Mouse (Mus musculus) megakaryocyte, embryonic 14.5 days (primary cell): ENCODE data around the gene Gm45618. TPM values are rescaled to one million over a fixed set of nuclear protein-coding genes. Genes with fewer than 3 reads are reported as not detected.
"Not testable (repeated sequence)": the region's sequence is repeated elsewhere in the genome, so short reads cannot be mapped to it uniquely, and the experiment has no call there.

Source experiments
- H3K27me3 ChIP-seq: replicated peaks from 2 replicates; pipeline ENCODE3; 2012; ENCODE audit warnings: inconsistent platforms
- H3K36me3 ChIP-seq: replicated peaks from 2 replicates; pipeline ENCODE3; 2012; ENCODE audit warnings: low read length, inconsistent platforms, mixed read lengths
- H3K4me1 ChIP-seq: 2 replicates; pipeline ENCODE4 v1.6.1; 2012; ENCODE audit warnings: inconsistent platforms
- H3K4me3 ChIP-seq: replicated peaks from 2 replicates; pipeline ENCODE3; 2012; ENCODE audit warnings: moderate library complexity, mild to moderate bottlenecking, inconsistent platforms
- H3K9me3 ChIP-seq: 2 replicates; pipeline ENCODE4 v1.6.1; 2012; ENCODE audit warnings: inconsistent platforms
- FLI1 ChIP-seq: IDR thresholded peaks from 2 replicates; pipeline ENCODE4 v1.6.1; 2012; ENCODE audit warnings: low read length, inconsistent platforms, mixed read lengths
- GATA1 ChIP-seq: IDR thresholded peaks from 3 replicates; pipeline ENCODE4 v1.6.1; 2012; ENCODE audit warnings: mixed read lengths, low read length, inconsistent platforms, borderline replicate concordance
- polyA plus RNA-seq: library from polyadenylated mRNA; stranded (reverse); fragments of >175 nt; gene quantifications from 2 replicates; pipeline ENCODE4 v1.2.3, GENCODE M21; 2012; ENCODE audit warnings: low replicate concordance; ENCODE audit not compliant: insufficient read depth

Gm45618 gene
- polyA plus RNA-seq, 1 experiment: not detected

GRCm38 (mm10) chr7:142140696-142141095 is 20.2 kb upstream of the Gm45618 start:
- Histone ChIP-seq H3K36me3 (no peaks in the 10 kb centered on the region), H3K27me3 (peaks cover 36% of the 10 kb centered on the region), H3K4me3 (no peak overlapping the region), H3K9me3 (peaks cover 11% of the 10 kb centered on the region), H3K4me1 (peaks cover 11% of the 10 kb centered on the region)
- TF ChIP-seq GATA1: no peak
- TF ChIP-seq FLI1: no peak

- H3K36me3 ChIP-seq: not testable (repeated sequence)
These were observed 15.4 kb upstream of the Gm45618 start, which contains the start of gene Gm39115 for GRCm38 (mm10) chr7:142135934-142136333. Gene Gm39115 (minus strand): TSS chr7:142136034.

GRCm38 (mm10) chr7:142134206-142134995 is 13.9 kb upstream of the Gm45618 start:
- no peaks in the 10 kb centered on the region for H3K9me3 ChIP-seq
- TF ChIP-seq FLI1 (no peak), GATA1 (no peak)
- no peaks in the 10 kb centered on the region for H3K4me1 ChIP-seq
- no peak overlapping the region for H3K4me3 ChIP-seq
- H3K27me3 ChIP-seq: peaks cover 44% of the 10 kb centered on the region
- no peaks in the 10 kb centered on the region for H3K36me3 ChIP-seq

More at GRCm38 (mm10) chr7:142135934-142136333, 15.4 kb upstream of the Gm45618 start, which contains the start of gene Gm39115:
- peaks cover 34% of the 10 kb centered on the region for H3K27me3 ChIP-seq
- H3K4me1 ChIP-seq, H3K9me3 ChIP-seq, H3K4me3 ChIP-seq: not testable (repeated sequence)

GRCm38 (mm10) chr7:142128843-142129242 is 8.3 kb upstream of the Gm45618 start:
- no peaks in the 10 kb centered on the region for H3K9me3 ChIP-seq
- H3K4me3 ChIP-seq: no peak overlapping the region
- TF ChIP-seq GATA1 (no peak), FLI1 (no peak)
- peaks cover 67% of the 10 kb centered on the region for H3K27me3 ChIP-seq
- no peaks in the 10 kb centered on the region for H3K4me1 ChIP-seq
- H3K36me3 ChIP-seq: no peaks in the 10 kb centered on the region

GRCm38 (mm10) chr7:142119632-142120031 is 897 bp downstream of the Gm45618 start:
- no peaks in the 10 kb centered on the region for H3K9me3 ChIP-seq

GRCm38 (mm10) chr7:142104747-142105146 is 15.8 kb downstream of the Gm45618 start:
- Histone ChIP-seq H3K4me3 (no peak overlapping the region), H3K4me1 (peaks cover 35% of the 10 kb centered on the region), H3K36me3 (no peaks in the 10 kb centered on the region), H3K27me3 (peaks cover 45% of the 10 kb centered on the region), H3K9me3 (peaks cover 15% of the 10 kb centered on the region)
- TF ChIP-seq FLI1 (no peak), GATA1 (no peak)

More at GRCm38 (mm10) chr7:142119632-142120031, 897 bp downstream of the Gm45618 start:
- Histone ChIP-seq H3K4me3 (no peak overlapping the region), H3K27me3 (peaks cover 66% of the 10 kb centered on the region), H3K4me1 (no peaks in the 10 kb centered on the region), H3K36me3 (no peaks in the 10 kb centered on the region)
- TF ChIP-seq FLI1 (no peak), GATA1 (no peak)

GRCm38 (mm10) chr7:142097776-142098175 is 22.8 kb downstream of the Gm45618 start:
- H3K36me3 ChIP-seq: no peaks in the 10 kb centered on the region
- peaks cover 88% of the 10 kb centered on the region for H3K27me3 ChIP-seq
- TF ChIP-seq FLI1 (no peak), GATA1 (no peak)
- H3K4me3 ChIP-seq: no peak overlapping the region
- H3K4me1 ChIP-seq: peaks cover 30% of the 10 kb centered on the region
- H3K9me3 ChIP-seq: no peaks in the 10 kb centered on the region

- H3K9me3 ChIP-seq: no peaks in the 10 kb centered on the region
- no peaks in the 10 kb centered on the region for H3K36me3 ChIP-seq
- H3K4me1 ChIP-seq: peaks cover 30% of the 10 kb centered on the region
- TF ChIP-seq GATA1: no peak
- no peak for TF ChIP-seq FLI1
- H3K27me3 ChIP-seq: peaks cover 92% of the 10 kb centered on the region
- no peak overlapping the region for H3K4me3 ChIP-seq
These were observed 23.8 kb downstream of the Gm45618 start for GRCm38 (mm10) chr7:142096701-142097100.

- no peaks in the 10 kb centered on the region for H3K36me3 ChIP-seq
- H3K9me3 ChIP-seq: no peaks in the 10 kb centered on the region
- peak within 1 kb of the TSS; percentile 91 for H3K4me3 ChIP-seq
- peaks cover 94% of the 10 kb centered on the region for H3K27me3 ChIP-seq
- no peak for TF ChIP-seq FLI1
- no peak for TF ChIP-seq GATA1
- peaks cover 30% of the 10 kb centered on the region for H3K4me1 ChIP-seq
These were observed 25.2 kb downstream of the Gm45618 start, which contains the start of gene Dusp8 for GRCm38 (mm10) chr7:142095183-142095931. Gene Dusp8 (minus strand): TSS chr7:142095843.
